Mouse (Mus musculus) R1 (cell line): ENCODE measurements around the gene Krt9.
A peak's percentile ranks its signal among the peaks of the same experiment; 100 is the strongest.

Experiments
- DNase-seq: peaks from one replicate; pipeline ENCODE4 v3.0.0-alpha.2; 2018; ENCODE audit warnings: low read depth, low spot score

Krt9 gene

DNA sequence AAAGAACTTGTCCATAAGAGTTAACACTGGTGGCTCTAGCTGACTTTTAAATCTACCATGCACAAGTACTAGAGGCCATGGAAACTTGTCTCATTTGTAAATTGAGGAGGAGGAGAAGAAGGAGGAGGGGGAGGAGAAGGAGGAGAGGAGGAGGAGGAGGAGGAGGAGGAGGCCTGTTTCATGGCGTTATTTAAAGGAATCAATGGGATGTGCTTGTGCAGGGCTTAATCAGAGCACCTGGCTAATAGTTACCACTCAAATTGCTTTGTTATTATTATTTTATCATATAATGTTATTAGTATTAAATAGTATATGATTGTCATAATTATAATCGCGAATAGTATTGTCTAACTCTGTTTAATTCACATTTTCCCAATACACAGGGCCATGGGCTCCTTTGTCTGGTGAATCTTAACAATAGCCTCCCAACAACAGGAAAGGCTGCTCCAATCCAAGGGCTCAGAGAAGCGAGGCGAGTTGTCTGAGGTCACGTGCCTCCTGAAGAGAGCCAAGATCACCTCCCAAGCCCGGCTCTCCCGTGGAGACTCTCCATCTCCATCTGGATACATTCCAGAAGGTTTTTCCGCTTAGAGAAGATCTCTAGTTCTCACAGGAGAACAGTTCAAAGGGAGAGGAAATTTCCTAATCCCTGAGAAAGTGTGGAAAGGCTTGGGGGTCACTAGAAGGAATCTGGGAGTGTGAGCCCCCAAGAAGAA is 44.3 kb downstream of the Krt9 start, which contains the start of gene Krt19:
TSS of gene Krt19 (minus strand) at position 51 of the 716 bp plus-strand sequence.
- DNase-seq: peak; percentile 30

DNA sequence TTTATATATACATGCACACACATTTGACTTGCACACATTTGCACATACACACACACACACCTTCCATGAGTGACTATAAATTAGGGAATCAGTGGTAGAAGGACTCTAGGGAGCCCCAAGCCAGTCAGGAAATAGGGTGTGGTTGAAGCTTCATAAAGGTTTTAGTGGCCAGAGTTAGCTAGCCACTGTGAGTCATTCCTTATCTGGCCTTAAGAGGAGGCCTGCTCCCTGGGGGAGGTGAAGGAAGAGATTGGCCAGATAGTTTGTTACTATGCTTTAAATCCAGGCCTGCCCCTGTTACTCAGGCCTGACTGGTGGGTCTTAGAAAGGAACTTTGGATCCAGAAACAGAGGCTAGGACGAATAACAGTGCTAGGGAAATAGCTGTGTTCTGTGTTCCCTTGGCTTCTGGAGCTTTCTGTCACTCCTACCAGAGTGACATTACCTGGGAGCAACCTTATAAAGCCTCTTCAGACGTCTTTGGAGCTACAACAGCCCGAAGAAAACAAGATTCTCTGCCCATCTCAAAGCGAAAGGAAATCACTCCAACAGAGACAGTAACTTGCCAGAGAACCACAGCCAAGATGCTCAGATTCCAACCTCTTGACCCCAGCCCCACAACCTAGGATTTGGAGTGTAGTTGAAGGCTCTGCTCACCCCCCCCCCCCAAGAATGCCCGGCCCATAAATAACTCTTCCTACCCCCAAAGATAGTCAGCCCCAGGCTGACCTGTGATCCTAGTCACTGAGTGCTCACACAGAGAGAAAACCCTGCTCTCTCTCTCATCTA is 45.3 kb downstream of the Krt9 start:
- no peak for DNase-seq

DNA sequence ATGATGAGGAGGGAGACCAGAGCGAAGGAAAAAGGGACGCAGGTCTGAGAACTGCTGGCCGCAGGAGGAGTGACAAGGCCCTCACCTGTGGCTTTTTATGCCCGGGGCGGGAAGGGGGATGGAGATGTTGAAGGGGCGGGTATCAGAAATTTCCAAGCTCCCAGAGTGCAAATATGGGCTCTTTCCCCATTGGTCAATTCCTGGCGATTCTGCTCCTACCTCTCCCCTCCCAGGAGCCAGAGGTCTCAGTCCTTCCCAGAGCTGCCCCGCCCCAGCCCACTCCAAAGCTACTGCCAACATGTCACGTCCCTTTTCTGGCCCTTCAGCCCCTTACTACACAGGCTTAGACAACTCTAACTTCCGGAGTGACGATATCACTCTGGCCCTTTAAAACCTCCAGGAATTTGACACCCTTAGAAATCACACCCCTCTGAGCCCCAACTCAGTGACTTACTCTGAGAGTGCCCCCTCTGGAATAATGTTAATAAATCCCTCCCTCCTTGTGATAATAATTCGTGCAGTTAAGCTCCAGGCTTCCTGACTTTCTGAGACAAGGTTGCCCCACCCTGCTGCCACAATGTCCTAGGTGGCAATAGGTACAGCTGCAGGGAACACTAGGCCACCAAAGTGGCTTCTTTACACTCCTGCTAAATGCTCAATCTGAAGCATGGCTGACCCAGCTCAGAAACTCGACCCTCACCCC is 47.0 kb downstream of the Krt9 start:
- peak; percentile 41 for DNase-seq

DNA sequence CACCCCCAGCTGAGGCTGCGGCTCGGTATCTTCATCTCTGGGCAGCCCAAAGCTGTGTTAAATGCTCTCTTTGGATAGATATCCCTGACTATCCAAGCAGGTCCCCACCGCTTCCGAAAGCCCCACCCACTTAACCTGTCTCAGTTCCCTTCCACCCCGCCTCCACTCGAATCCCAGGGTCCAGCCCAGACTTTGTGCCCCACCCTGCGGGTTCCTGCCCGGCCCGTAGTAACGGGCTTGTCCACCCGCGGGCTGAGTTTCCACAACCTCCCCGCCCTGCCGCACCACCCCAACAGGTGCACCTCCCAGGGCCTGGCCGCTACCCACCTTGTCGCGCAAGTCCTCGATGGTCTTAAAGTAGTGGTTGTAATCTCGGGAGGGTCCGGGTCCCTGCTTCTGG is 47.9 kb downstream of the Krt9 start:
- DNase-seq: peak; percentile 36

GRCm38 (mm10) chr11:100140966-100141365 is 52.1 kb downstream of the Krt9 start:
- no peak for DNase-seq

GRCm38 (mm10) chr11:100139391-100139790 is 53.7 kb downstream of the Krt9 start:
- no peak for DNase-seq

DNA sequence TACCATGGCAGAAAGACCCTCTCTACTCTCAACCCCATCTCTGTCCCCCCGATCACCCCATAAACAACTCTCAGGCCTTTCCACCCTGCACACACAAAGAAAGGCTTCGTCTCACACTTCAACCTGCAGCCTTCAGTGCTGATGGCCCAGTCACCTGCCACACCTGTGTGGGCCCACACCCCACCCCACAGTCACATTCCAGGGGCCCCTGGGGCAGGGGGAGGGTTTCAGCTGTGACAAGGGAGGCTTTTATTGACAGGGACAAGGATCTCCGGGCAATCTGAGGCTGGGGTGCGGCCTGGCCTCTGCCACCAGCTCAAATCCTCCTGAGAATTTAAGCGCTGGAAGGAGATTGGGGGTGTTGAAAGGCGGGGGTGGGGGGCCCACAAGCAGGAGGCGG is 54.2 kb downstream of the Krt9 start:
- no peak for DNase-seq

DNA sequence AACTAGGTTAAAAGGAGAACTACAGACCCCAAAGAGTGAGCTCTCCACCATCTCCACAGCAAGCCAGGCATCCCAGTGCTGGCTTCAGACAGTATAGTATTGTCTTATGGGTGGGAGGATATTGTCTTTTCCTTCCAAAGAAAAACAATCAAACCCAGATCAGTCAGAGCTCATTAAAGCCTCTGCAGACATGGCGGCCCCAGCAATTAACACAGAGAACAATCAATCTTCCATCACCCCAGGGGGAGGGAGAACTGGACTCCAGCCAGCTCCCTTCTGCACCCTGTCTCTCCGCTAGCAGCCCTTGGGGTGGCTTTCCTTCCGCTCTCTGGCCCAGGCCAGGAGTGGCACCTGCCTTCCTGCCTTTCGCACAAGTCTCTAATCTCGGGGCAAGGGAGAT is 55.4 kb downstream of the Krt9 start:
- DNase-seq: no peak
